Mouse (Mus musculus): ENCODE results near the gene Agpat3. TPM values are rescaled to one million over a fixed set of nuclear protein-coding genes. Genes with fewer than 3 reads are reported as not detected.

Gene Agpat3
- polyA plus RNA-seq, 1 experiment from 2014 or later: 69.9 TPM

- 91% methylated on average over 5 of the region's 5 CpGs for WGBS
- Histone ChIP-seq H3K4me3 (ENCODE audit: low read depth, low read length) (no peak overlapping the region), H3K4me2 (replicated peaks; ENCODE audit: low read depth) (no peak overlapping the region), H3K36me3 (ENCODE audit: control insufficient read depth, insufficient read depth, low read length) (no peaks in the 10 kb centered on the region), H3K9ac (ENCODE audit: low read length) (no peak overlapping the region), H3K9me3 (ENCODE audit: control insufficient read depth, low read length) (no peaks in the 10 kb centered on the region), H3K27me3 (ENCODE audit: control insufficient read depth, insufficient read depth, low read length) (no peaks in the 10 kb centered on the region), H3K27ac (replicated peaks) (no peak overlapping the region), H3K4me1 (replicated peaks; ENCODE audit: control insufficient read depth, insufficient read depth) (no peaks in the 10 kb centered on the region; the same call in 1 of the 2 replicates)
- ATAC-seq (ENCODE audit: low FRiP score, low TSS enrichment) (no peak), DNase-seq (ENCODE audit: low spot score) (no peak)
- TF ChIP-seq EP300 (optimal IDR thresholded peaks at IDR 0.05) (no peak), CTCF (IDR thresholded peaks at IDR 0.05; ENCODE audit: low read depth) (no peak)
Observed at GRCm38 (mm10) chr10:78238297-78238696, 114.0 kb downstream of the Agpat3 start.

GRCm38 (mm10) chr10:78237809-78238208, 114.5 kb downstream of the Agpat3 start:
- DNase-seq (ENCODE audit: low spot score): no peak
- WGBS: 81% methylated on average over 6 of the region's 6 CpGs
- no peak overlapping the region for H3K4me2 ChIP-seq (replicated peaks; ENCODE audit: low read depth)
- no peak overlapping the region for H3K4me3 ChIP-seq (ENCODE audit: low read depth, low read length)
- H3K4me1 ChIP-seq (replicated peaks; ENCODE audit: control insufficient read depth, insufficient read depth): no peaks in the 10 kb centered on the region
- H3K27ac ChIP-seq (replicated peaks): no peak overlapping the region
- no peak for TF ChIP-seq CTCF (IDR thresholded peaks at IDR 0.05; ENCODE audit: low read depth)
- TF ChIP-seq EP300 (optimal IDR thresholded peaks at IDR 0.05): no peak
- H3K9me3 ChIP-seq (ENCODE audit: control insufficient read depth, low read length): no peaks in the 10 kb centered on the region
- no peaks in the 10 kb centered on the region for H3K27me3 ChIP-seq (ENCODE audit: control insufficient read depth, insufficient read depth, low read length)
- H3K9ac ChIP-seq (ENCODE audit: low read length): no peak overlapping the region
- no peak for ATAC-seq (ENCODE audit: low FRiP score, low TSS enrichment)
- H3K36me3 ChIP-seq (ENCODE audit: control insufficient read depth, insufficient read depth, low read length): no peaks in the 10 kb centered on the region

GRCm38 (mm10) chr10:78236885-78237629, 115.2 kb downstream of the Agpat3 start:
- no peaks in the 10 kb centered on the region for H3K9me3 ChIP-seq (ENCODE audit: control insufficient read depth, low read length)
- DNase-seq (ENCODE audit: low spot score): no peak
- H3K27me3 ChIP-seq (ENCODE audit: control insufficient read depth, insufficient read depth, low read length): no peaks in the 10 kb centered on the region
- H3K36me3 ChIP-seq (ENCODE audit: control insufficient read depth, insufficient read depth, low read length): no peaks in the 10 kb centered on the region
- no peak for ATAC-seq (ENCODE audit: low FRiP score, low TSS enrichment)
- no peak overlapping the region for H3K4me2 ChIP-seq (replicated peaks; ENCODE audit: low read depth)
- no peak for TF ChIP-seq CTCF (IDR thresholded peaks at IDR 0.05; ENCODE audit: low read depth)
- TF ChIP-seq EP300 (optimal IDR thresholded peaks at IDR 0.05): no peak
- no peaks in the 10 kb centered on the region for H3K4me1 ChIP-seq (replicated peaks; ENCODE audit: control insufficient read depth, insufficient read depth)
- WGBS: 63% methylated on average over 8 of the region's 8 CpGs
- H3K9ac ChIP-seq (ENCODE audit: low read length): no peak overlapping the region
- 0 out of 2 replicates have a peak overlapping the region, but pooled peaks have one; percentile 8 for H3K27ac ChIP-seq (replicated peaks)
- no peak overlapping the region for H3K4me3 ChIP-seq (ENCODE audit: low read depth, low read length)

GRCm38 (mm10) chr10:78233756-78234155, 118.5 kb downstream of the Agpat3 start:
- no peak overlapping the region for H3K27ac ChIP-seq (replicated peaks)
- no peak overlapping the region for H3K4me2 ChIP-seq (replicated peaks; ENCODE audit: low read depth)
- no peaks in the 10 kb centered on the region for H3K27me3 ChIP-seq (ENCODE audit: control insufficient read depth, insufficient read depth, low read length)
- whole genome bisulfite sequencing: 76% methylated on average over 6 of the region's 6 CpGs
- H3K9me3 ChIP-seq (ENCODE audit: control insufficient read depth, low read length): no peaks in the 10 kb centered on the region
- H3K36me3 ChIP-seq (ENCODE audit: control insufficient read depth, insufficient read depth, low read length): peaks cover 2% of the 10 kb centered on the region; the same call in 1 of the 2 replicates
- TF ChIP-seq CTCF (IDR thresholded peaks at IDR 0.05; ENCODE audit: low read depth) (no peak), EP300 (optimal IDR thresholded peaks at IDR 0.05) (no peak)
- H3K4me1 ChIP-seq (replicated peaks; ENCODE audit: control insufficient read depth, insufficient read depth): no peaks in the 10 kb centered on the region
- H3K9ac ChIP-seq (ENCODE audit: low read length): no peak overlapping the region
- ATAC-seq (ENCODE audit: low FRiP score, low TSS enrichment) (no peak), DNase-seq (ENCODE audit: low spot score) (no peak)
- no peak overlapping the region for H3K4me3 ChIP-seq (ENCODE audit: low read depth, low read length)

GRCm38 (mm10) chr10:78233161-78233560, 119.1 kb downstream of the Agpat3 start:
- DNase-seq (ENCODE audit: low spot score) (no peak), ATAC-seq (ENCODE audit: low FRiP score, low TSS enrichment) (no peak)
- Histone ChIP-seq H3K36me3 (ENCODE audit: control insufficient read depth, insufficient read depth, low read length) (peaks cover 8% of the 10 kb centered on the region; the same call in 1 of the 2 replicates), H3K4me2 (replicated peaks; ENCODE audit: low read depth) (no peak overlapping the region), H3K27me3 (ENCODE audit: control insufficient read depth, insufficient read depth, low read length) (no peaks in the 10 kb centered on the region), H3K27ac (replicated peaks) (no peak overlapping the region), H3K9ac (ENCODE audit: low read length) (no peak overlapping the region), H3K4me3 (ENCODE audit: low read depth, low read length) (no peak overlapping the region), H3K4me1 (replicated peaks; ENCODE audit: control insufficient read depth, insufficient read depth) (no peaks in the 10 kb centered on the region), H3K9me3 (ENCODE audit: control insufficient read depth, low read length) (no peaks in the 10 kb centered on the region)
- TF ChIP-seq CTCF (IDR thresholded peaks at IDR 0.05; ENCODE audit: low read depth) (no peak), EP300 (optimal IDR thresholded peaks at IDR 0.05) (no peak)
- WGBS: 93% methylated on average over 5 of the region's 5 CpGs

- Histone ChIP-seq H3K9ac (ENCODE audit: low read length) (no peak overlapping the region), H3K4me3 (ENCODE audit: low read depth, low read length) (no peak overlapping the region), H3K27ac (replicated peaks) (no peak overlapping the region), H3K4me2 (replicated peaks; ENCODE audit: low read depth) (no peak overlapping the region), H3K4me1 (replicated peaks; ENCODE audit: control insufficient read depth, insufficient read depth) (no peaks in the 10 kb centered on the region), H3K27me3 (ENCODE audit: control insufficient read depth, insufficient read depth, low read length) (no peaks in the 10 kb centered on the region), H3K9me3 (ENCODE audit: control insufficient read depth, low read length) (no peaks in the 10 kb centered on the region), H3K36me3 (ENCODE audit: control insufficient read depth, insufficient read depth, low read length) (peaks cover 10% of the 10 kb centered on the region; the same call in 1 of the 2 replicates)
- DNase-seq (ENCODE audit: low spot score) (no peak), ATAC-seq (ENCODE audit: low FRiP score, low TSS enrichment) (no peak)
- 80% methylated on average over 4 of the region's 4 CpGs for WGBS
- TF ChIP-seq EP300 (optimal IDR thresholded peaks at IDR 0.05) (no peak), CTCF (IDR thresholded peaks at IDR 0.05; ENCODE audit: low read depth) (no peak)
Observed at GRCm38 (mm10) chr10:78232301-78232980, 119.8 kb downstream of the Agpat3 start.
